Mouse (Mus musculus) ZHBTc4 (cell line): ENCODE measurements around the gene Sept11.

ENCODE experiments used
- DNase-seq: peaks from one replicate; pipeline ENCODE4 v3.0.0-alpha.2; 2011; ENCODE audit warnings: low read depth, low spot score

Gene Sept11

GRCm38 (mm10) chr5:93171420-93171819 lies 78.2 kb downstream of the Sept11 start:
- DNase-seq: no peak

- DNase-seq: no peak
Observed at GRCm38 (mm10) chr5:93172536-93172935, 79.3 kb downstream of the Sept11 start.

- no peak for DNase-seq
Observed at GRCm38 (mm10) chr5:93174675-93175074, 81.4 kb downstream of the Sept11 start.

- no peak for DNase-seq
Observed at GRCm38 (mm10) chr5:93178616-93179015, 85.4 kb downstream of the Sept11 start.

- DNase-seq: peak; percentile 39
Observed at GRCm38 (mm10) chr5:93180252-93180651, 87.0 kb downstream of the Sept11 start.

- no peak for DNase-seq
Observed at GRCm38 (mm10) chr5:93183311-93183710, 90.1 kb downstream of the Sept11 start.

- DNase-seq: no peak
Observed at GRCm38 (mm10) chr5:93184548-93184947, 91.3 kb downstream of the Sept11 start.

- DNase-seq: no peak
Observed at GRCm38 (mm10) chr5:93189607-93190006, 96.4 kb downstream of the Sept11 start.

- no peak for DNase-seq
Observed at GRCm38 (mm10) chr5:93190428-93190827, 97.2 kb downstream of the Sept11 start.

GRCm38 (mm10) chr5:93198232-93198631 lies 105.0 kb downstream of the Sept11 start:
- DNase-seq: no peak

GRCm38 (mm10) chr5:93201181-93201580 lies 107.9 kb downstream of the Sept11 start:
- no peak for DNase-seq

GRCm38 (mm10) chr5:93205371-93206108 lies 112.3 kb downstream of the Sept11 start:
- DNase-seq: peak; percentile 47

GRCm38 (mm10) chr5:93206109-93207005 lies 113.1 kb downstream of the Sept11 start, which contains the start of the genes Ccni and 2010109A12Rik:
TSS of gene Ccni (minus strand) at chr5:93206495.
TSS of gene 2010109A12Rik (plus strand) at chr5:93206518.
- DNase-seq: peak; percentile 98

- no peak for DNase-seq
Observed at GRCm38 (mm10) chr5:93207006-93207348, 113.7 kb downstream of the Sept11 start.

GRCm38 (mm10) chr5:93207555-93207954 lies 114.3 kb downstream of the Sept11 start:
- DNase-seq: no peak

- no peak for DNase-seq
Observed at GRCm38 (mm10) chr5:93218375-93218774, 125.1 kb downstream of the Sept11 start.

GRCm38 (mm10) chr5:93221661-93222060 lies 128.4 kb downstream of the Sept11 start:
- DNase-seq: no peak

- no peak for DNase-seq
Observed at GRCm38 (mm10) chr5:93224549-93224948, 131.3 kb downstream of the Sept11 start.
